Mouse (Mus musculus) yolk sac, embryonic 10.5 days (tissue): ENCODE results near the gene Anks1b.
"Not testable (repeated sequence)": the region's sequence is repeated elsewhere in the genome, so short reads cannot be mapped to it uniquely, and the experiment has no call there.

Experiments used
- DNase-seq: peaks from one replicate; pipeline ENCODE4 v3.0.0-alpha.2; 2017; ENCODE audit warnings: low spot score

The Anks1b gene

DNA sequence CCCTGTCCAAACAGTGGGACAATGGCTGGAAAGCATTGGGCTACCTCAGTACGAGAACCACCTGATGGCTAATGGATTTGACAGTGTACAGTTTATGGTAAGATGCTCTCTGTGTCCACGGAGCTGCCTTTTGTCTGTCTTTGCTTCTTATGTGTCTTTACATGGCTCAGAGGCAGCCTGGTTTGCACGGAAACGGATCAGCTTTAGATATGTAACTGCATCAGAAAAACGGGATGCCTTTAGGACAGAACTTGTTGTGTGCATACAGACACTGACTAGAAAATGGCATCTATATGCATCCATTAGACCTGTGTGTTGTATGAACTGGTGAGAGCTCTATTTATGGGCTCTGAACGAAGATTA, 703.8 kb downstream of the Anks1b start:
- DNase-seq: no peak

DNA sequence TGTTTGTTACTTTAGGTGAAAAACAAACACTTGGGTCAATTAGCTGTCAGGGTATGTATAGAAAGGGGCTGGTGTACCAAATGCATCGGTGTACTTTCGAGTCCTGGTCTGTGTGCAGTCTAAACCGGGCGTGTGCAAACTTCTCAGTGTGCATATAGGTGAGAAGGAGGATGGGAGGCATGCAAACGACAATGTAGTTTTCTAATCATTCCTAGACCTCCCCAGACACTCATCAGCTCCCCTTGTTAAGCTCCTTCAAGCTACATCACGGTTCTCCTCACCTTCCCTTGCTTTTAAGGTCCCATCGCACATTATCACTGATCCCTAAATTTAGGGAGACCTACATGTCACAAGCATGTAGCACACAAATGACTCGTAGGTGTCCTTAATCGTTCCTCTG, 704.5 kb downstream of the Anks1b start:
- no peak for DNase-seq

DNA sequence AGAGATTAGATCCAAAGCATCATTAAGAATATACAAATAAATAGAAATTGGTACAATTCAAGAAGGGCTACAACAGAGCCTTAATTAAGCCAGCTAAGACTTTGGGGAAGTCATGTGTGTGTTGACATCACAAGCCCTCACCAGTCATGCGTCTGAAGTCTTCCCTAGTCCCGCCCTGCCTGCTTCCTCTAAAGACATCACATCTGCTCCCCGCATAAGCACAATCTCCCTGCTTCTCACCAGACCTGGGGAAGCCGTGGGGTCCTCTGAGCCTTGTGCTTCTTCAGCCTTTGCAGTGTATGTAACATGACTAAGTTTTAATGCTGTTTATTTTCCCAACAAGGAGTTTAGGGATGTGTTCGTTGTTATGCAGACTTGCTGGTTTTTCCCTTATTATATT, 706.7 kb downstream of the Anks1b start:
- DNase-seq: no peak

DNA sequence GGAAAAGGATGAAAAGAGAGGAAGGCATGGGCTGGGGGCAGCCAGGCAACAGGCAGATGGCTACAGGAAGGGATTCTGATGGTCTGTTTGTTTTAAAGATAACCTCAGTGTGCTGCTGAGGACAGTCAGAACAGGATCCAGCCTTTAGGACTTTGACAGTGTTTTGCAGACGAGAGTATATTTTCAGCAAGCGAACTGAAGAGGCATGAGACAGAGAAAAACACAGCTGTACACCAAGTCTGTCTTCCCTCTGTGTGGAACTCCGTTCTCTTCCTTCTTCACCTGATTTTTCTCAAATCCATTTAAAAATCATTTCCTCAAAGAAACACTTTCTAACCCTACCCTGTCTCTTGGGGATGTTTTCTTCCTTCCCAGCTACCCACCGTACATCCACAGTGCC, 710.7 kb downstream of the Anks1b start:
- no peak for DNase-seq

DNA sequence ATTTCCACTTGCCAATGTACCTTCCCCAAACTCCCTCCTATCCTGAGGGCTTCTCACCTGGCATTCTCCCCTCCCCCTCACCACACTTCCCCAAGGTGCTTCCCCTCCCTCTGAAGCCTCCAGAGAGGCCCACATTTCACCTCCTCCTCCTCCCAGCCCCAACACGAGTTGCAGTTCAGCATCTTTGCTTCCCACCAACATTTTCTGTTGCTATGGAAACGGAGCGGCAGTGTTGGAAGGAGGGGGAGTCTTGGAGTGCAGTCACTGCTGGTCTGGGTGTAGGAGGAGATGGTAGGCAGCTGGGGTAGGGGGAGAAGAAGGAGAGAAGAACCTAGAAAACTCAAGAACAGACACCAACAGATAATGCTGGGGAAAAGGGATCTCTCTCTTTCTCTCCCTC, 722.8 kb downstream of the Anks1b start:
- no peak for DNase-seq

DNA sequence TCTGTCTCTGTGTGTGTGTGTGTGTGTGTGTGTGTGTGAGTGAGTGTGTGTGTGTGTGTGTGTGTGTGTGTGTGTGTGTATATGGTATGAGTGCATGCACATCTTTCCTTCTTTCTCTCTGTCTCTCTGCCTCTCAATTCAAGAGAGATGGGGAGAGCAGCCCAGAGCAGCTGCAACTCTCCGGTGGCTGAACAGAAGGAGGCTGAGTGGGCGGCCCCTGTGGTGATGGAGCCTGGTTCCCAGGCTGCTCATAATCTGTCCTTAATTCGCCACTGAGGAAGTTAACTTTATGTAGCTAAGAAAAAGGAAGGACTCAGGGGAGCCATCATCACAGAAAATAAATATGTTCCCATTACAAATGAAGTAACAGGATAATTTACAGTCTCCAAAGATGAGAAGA, 723.3 kb downstream of the Anks1b start:
- DNase-seq: no peak

DNA sequence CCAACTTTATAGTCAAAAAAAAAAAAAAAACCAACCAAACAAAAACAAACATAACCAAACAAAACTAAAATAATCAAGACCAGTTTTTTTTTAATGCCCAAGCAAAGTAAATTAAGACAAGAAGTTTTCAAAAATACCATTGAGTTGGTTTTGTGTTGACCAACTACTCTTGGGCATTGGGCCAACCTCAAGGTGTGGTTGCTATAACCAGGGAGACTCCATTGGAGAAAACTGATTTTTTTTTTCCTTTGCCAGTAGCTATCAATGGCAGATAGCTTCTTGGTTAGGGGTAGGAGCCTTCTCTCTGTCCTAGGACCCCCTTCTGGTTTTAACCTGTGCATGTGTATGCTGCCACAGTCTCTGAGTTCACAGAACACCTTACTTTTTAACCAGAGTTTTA, 725.8 kb downstream of the Anks1b start:
- no peak for DNase-seq

DNA sequence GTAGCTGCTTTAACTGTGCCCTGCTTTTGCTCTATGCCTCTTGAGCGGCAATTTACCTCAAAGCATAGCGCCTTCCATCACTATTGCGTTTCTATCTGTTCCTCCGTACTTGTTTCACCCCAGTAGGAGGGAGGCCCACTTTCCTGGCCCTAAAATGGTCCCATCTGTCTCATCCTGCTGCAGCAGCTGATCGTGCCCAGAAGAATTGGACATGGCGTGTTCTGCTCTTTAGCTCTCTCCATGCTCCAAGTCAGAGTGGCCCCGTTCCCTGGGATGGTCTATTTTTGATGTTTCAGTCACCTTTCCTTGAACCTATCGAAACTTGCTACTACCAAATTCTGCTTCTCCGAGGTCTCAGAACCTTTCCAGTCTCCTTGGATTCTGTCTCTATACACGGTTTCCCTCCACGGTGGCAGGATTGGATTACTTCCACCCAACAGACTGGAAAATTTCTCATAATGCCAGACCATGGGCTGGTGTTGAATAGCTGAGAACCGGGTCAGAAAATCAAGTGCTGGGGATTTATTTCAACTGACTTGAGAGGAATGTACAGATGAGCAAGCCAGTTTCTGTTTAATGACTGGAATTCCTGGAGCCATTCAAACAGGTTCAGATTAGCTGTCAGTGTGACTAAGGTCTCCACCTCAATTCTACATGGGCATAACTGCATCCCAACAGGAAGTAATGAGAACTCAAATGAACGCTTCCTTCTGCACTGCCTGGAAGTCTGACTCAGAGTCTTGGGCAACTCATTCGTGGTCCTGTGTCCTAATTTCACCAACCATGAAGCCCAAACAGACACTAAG, 726.6 kb downstream of the Anks1b start:
- no peak for DNase-seq

DNA sequence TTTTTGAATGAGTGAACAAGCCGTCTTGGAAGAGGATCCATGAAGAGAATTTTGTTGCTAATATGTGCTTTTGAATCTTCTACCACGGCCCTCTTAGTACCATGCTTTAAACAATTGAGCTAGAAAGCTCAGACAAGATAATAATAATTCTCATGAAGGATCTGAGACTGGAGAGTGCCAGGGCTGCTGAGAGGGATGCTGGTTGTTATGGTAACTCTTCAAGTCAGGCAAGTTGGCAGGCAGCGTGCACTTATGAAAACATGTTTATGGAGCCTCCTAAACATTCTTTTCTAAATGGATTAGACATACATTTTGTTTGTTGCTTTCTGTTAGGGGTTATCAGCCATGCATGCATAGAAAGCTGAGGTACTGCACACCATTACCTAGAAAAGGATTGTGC, 734.3 kb downstream of the Anks1b start:
- no peak for DNase-seq

DNA sequence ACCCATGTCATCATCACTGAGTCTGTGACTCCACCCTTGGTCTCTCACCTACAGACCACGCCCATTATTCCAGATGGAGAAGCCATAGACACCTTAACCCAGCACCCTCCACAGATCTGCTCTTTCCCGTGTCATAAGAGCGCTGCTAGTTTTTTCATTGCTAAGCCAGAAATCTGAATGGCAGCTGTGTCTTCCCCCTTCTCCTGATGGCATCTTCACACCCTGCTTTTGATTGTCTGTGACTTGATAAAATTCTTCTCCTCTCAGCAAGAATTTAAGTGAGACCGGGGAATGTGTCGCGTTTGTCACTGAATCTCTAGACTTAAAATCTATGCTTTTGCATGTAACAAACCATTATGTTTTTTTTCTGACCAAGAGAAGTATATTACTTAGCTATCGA, 736.1 kb downstream of the Anks1b start:
- DNase-seq: no peak

DNA sequence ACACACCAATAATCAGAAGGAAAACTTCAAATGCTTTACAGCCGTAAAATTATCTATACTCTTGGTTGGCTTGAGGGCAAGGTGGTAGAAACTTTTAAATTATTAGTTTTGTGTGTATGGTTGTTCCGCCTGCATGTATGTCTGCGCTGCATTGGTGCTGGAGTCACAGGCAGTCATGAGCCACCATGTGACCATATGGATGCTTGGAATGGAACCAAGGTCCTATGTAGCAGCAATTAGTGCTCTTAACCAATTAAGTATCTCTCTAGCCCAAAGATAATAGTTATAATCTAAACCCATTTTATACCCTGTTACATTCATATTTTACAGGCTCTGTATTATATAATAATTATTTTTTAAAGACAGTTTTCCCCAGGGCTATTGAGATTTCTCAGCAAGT, 739.7 kb downstream of the Anks1b start:
- DNase-seq: no peak

DNA sequence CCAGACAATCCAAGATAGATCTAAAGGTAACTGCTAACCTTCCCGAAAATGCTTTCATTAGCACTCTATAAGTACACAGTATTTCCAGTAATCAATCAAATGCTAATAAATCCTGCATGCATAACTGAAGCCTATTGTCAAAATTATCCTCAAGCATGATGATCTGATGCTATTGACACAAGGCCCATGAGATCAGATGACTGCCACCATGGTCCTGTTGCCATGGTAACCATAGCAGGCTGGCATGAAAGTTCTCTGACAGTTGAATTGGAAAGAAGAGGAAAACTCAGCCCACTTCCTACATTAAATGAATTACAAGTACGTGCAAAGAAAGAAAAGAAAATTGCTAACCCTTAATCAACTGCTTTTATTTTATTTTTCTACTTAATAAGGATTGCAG, 741.9 kb downstream of the Anks1b start:
- no peak for DNase-seq

DNA sequence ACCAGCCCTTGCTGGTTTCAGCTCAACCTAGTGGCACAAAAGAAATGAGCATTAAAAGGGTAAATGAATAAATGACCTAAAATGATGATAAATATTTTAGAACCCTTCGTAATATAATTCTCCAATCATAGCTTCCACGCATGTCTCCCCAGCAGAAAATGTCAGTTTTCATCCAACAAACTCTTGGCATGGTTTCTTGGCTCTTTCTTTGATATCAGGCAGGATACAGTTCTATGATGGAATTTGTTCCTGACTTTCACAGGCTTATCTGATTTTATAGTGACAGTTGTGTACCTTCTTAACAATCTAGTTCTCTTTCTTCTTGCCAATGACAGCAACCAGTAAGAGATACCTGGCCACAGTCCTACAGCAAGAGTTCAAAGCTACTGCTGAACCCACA, 743.3 kb downstream of the Anks1b start:
- no peak for DNase-seq

DNA sequence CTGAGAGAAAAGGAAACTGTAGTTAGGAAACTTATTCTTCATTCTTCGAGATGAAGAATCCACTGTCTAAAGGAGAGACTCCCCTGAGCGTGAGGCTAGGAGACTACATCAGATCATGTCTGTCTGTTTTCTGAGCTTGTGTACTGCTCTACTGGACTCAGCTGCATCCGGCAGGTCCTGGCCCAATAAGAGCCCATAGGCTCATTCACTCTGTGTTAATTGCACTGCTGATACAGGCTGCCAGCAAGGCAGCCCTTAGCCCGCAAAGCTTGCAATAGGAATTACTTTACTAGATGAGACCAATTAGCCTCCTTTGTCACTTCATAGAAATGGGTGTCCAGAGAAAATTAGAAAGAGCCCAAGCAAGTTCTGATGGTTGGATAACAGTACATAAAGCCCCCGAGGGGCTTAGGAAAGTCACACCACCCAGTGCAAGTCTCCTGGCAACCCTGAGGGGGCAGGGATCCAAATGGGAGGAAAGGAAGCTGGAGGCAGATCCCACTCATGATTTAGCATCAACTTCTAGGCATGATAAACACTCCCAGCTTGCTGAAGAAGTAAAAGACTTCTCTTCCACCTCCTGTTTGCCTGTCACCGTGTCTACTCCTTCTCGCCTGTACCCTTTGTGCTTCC, 744.5 kb downstream of the Anks1b start:
- DNase-seq: no peak

DNA sequence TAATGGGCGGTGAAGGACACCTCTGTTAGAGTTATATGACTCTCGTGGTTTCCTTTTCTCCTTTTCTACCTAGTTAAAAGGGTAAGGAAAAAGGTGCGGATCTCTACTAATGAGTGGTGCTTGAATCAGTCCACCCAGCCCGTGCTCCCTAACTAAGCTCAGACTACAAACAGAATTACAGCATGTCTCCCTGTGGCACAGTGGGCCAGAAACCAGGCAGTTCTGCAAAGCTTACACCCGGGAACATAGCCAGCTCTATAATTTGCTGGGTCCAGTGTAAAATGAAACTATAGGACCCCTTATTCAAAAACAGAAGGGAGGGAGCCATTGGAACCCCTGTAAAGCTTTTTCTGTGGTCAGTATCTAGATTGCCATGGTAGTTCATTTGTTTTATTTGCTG, 754.2 kb downstream of the Anks1b start:
- no peak for DNase-seq

DNA sequence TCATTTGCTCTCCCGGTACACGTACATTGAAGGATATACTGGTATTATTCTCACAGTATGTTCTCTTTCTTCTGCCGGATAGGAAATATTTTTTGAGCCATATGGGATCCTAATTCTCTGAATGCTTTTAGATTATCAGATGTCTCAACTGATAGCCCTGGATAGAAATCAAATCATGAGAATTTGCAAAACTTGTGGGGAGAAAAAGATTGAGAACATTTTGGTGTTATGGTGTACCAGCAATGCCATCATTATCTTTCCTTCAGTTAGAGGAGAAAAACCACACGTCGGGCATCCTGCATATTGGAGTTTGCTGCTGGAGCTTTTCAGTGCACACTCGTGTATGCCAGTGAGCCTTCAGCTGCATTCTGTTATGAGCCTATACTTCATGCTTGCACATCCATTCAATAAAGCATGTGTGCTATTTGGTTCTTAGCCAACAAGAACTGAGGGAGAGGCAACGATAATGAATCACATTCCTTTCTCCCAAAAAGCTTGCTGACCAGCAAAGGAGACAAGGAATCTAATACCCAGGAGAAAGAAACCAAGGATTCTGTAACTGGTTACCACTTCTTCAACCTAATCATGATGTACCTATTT, 756.9 kb downstream of the Anks1b start:
- DNase-seq: no peak

DNA sequence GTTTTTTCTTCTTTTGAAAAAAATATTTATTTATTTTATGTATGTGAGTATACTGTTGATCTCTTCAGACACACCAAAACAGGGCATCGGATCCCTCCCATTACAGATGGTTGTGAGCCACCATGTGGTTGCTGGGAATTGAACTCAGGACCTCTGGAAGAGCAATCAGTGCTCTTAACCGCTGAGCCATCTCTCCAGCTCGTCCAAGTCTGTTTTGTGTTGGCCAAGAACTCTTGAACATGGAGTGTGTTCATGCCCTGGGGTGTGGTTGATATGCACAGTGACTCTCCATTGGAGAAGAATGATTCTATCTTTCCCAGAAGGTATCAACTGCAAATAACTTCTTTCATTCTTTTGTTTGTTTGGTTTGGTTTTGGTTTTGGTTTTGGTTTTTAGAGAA, 757.5 kb downstream of the Anks1b start:
- not testable (repeated sequence) for DNase-seq

DNA sequence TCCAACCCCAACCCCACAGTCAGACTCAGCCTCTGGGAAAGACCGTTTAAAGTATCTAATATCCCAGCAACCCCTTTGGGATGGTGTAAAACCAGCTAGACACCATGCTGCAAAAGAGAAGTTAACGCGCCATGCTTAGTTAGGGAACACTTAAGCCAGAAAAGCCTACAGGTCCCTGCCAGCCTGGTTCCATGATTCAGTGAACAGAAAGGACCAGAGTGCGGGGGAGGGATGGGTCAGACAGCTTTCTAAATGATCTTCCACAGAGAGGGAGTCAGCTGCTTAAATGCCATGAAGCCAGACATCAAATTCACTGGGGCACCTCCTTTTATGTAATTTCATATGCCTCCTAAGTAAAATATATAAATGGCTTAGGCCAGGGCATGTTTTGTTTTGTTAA, 764.0 kb downstream of the Anks1b start:
- DNase-seq: no peak

DNA sequence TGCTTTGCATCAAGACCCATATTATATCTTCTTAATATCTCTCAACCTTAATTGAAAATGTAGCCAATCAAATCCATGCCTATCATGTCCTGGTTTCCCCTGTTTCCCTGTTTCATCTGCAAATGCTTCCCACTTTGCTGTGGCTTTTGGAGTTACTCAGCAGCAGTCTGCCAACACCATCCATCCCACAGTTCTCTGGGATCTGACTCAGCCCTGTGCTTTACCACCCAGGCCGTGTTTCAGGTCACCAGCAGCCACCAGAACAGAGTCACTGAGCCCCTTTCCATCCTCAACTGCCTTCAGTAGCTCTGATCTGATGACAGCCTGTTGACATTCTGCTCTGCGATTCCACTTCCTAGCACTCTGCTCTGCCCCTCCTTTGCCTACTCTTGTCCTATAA, 776.4 kb downstream of the Anks1b start:
- DNase-seq: no peak

DNA sequence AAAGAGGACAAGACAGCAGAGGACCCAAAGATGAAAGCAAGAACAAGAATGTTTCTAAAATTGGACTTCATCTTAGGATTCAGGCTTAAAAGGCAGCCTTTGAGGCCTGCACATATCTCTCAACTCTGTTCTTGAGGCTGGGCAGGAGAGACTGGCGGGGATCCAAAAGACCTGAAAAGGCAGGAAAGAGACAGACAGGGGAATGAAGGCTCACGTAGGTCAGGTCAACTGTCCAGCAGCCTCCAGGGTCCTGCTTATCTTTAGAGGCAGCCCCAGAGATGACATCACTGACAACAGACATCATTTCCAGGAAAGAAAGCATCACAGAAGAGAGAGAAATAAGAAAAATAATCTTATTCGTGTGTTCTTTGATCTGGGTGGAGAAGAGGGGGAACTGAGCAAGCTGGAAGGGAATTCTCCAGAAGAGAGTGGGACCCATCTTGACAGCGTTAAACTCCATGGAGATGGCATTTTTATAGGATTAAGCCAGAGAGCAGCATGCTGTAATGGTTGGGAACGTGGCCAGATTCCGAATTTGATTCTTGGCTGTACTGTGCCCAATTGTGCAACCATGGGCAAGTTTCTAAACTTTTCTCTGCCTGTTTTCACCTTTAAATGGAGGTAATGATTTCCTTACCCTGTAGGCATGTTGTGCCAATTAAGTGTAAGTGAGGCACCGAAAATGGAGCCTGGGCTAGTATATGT, 784.3 kb downstream of the Anks1b start:
- no peak for DNase-seq

DNA sequence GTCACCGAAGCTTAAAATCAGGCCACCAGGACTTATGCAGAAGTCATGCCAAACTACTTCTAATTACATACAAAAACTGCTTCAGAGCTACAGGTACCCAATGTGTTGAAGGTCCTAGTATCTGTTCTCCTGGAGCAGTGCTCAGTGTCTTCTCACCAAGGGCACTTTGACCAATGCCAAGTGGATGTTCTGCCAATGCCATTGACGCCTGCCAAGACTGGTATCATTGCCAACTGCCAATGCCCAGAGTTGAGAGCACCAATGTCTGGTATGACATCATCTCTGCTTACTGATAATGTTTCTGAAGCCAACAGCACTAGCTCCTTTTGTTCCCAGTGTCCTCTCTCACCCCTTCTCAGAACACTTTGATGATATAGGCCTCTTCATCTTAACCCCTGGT, 793.4 kb downstream of the Anks1b start:
- no peak for DNase-seq

DNA sequence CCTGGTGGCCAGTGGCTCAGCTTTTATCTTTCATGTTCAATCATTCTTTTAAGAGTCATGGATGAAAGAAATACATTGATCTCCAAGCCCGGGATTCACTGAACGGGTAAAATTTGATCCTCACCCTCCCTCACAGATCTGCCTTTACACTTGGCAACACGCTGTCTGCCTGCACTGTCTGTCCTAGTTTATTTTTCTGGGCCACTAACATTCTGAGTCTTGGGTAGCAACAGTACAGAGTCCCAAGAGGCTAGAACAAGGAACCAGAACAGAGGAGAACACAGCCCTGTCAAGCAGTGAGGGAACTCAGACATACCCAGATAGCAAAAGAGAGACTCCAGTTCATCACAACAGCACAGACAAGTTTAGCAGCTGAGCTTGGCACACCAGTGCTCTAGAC, 797.0 kb downstream of the Anks1b start:
- DNase-seq: no peak

DNA sequence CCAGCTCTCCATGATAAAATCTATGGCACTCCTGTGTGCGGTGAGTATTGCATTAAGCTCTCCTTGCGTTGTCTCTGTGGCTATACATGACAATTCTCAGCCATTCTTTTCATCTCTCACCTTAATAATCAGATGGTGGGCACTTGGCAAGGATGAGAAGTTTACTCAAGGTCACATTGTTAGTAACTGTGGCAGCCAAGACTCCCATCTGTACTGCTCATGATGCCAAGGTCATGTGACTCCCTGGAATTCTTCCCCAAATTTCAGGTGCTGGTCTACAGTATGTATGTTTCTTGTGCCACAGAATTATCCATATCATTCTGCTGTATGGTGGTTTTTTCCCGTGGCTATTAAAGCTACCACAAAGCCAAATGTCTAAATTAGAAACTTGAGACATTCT, 798.8 kb downstream of the Anks1b start:
- no peak for DNase-seq
